Mouse (Mus musculus) embryo, embryonic 11 days (tissue): ENCODE results near the gene Mapk10.

Experiments used
- DNase-seq: peaks from one replicate; pipeline ENCODE4 v3.0.0-alpha.2; 2015

Mapk10 gene

GRCm38 (mm10) chr5:103161574-103161973, 49.6 kb downstream of the Mapk10 start:
- no peak for DNase-seq

GRCm38 (mm10) chr5:103161196-103161540, 50.0 kb downstream of the Mapk10 start:
- peak; percentile 64 for DNase-seq

- peak; percentile 63 for DNase-seq
These were observed 50.6 kb downstream of the Mapk10 start for GRCm38 (mm10) chr5:103160314-103161195.

GRCm38 (mm10) chr5:103140935-103141334, 70.2 kb downstream of the Mapk10 start:
- no peak for DNase-seq

- DNase-seq: no peak
These were observed 76.3 kb downstream of the Mapk10 start for GRCm38 (mm10) chr5:103134839-103135238.

- no peak for DNase-seq
These were observed 77.5 kb downstream of the Mapk10 start for GRCm38 (mm10) chr5:103133626-103134025.

- DNase-seq: no peak
These were observed 78.3 kb downstream of the Mapk10 start for GRCm38 (mm10) chr5:103132814-103133213.

GRCm38 (mm10) chr5:103119618-103120017, 91.5 kb downstream of the Mapk10 start:
- no peak for DNase-seq

GRCm38 (mm10) chr5:103115571-103115970, 95.6 kb downstream of the Mapk10 start:
- DNase-seq: no peak

GRCm38 (mm10) chr5:103112471-103112870, 98.7 kb downstream of the Mapk10 start:
- no peak for DNase-seq

GRCm38 (mm10) chr5:103109409-103109808, 101.7 kb downstream of the Mapk10 start:
- DNase-seq: no peak

GRCm38 (mm10) chr5:103105441-103106414, 105.4 kb downstream of the Mapk10 start:
- DNase-seq: no peak

GRCm38 (mm10) chr5:103104082-103104481, 107.1 kb downstream of the Mapk10 start:
- no peak for DNase-seq

- DNase-seq: no peak
These were observed 108.2 kb downstream of the Mapk10 start for GRCm38 (mm10) chr5:103102876-103103393.

- no peak for DNase-seq
These were observed 109.0 kb downstream of the Mapk10 start for GRCm38 (mm10) chr5:103102176-103102575.

GRCm38 (mm10) chr5:103094166-103094565, 117.0 kb downstream of the Mapk10 start:
- DNase-seq: no peak

GRCm38 (mm10) chr5:103085844-103086243, 125.3 kb downstream of the Mapk10 start:
- no peak for DNase-seq

GRCm38 (mm10) chr5:103075451-103075850, 135.7 kb downstream of the Mapk10 start:
- no peak for DNase-seq

GRCm38 (mm10) chr5:103072200-103072825, 138.8 kb downstream of the Mapk10 start:
- DNase-seq: no peak

- no peak for DNase-seq
These were observed 140.0 kb downstream of the Mapk10 start for GRCm38 (mm10) chr5:103071006-103071612.

- DNase-seq: no peak
These were observed 160.7 kb downstream of the Mapk10 start for GRCm38 (mm10) chr5:103050319-103050916.

- no peak for DNase-seq
These were observed 163.1 kb downstream of the Mapk10 start for GRCm38 (mm10) chr5:103048011-103048410.
